Mouse (Mus musculus) heart, postnatal 0 days (tissue): ENCODE measurements around the gene Tyk2. TPM values are rescaled to one million over a fixed set of nuclear protein-coding genes. Genes with fewer than 3 reads are reported as not detected.

Experiments
- ATAC-seq: fragments of 200-750 bp; cut with Nextera tagmentation; 2 replicates; pipeline ENCODE4 v1.8.0; 2017; ENCODE audit warnings: low read depth, moderate number of reproducible peaks, moderate library complexity; ENCODE audit not compliant: insufficient read depth
- DNase-seq: peaks from one replicate; pipeline ENCODE4 v3.0.0-alpha.2; 2016; ENCODE audit warnings: low spot score
- H3K27ac ChIP-seq: fragments of 300-500 bp; sonication (generic); 2 replicates; pipeline ENCODE4 v1.5.1; 2014; ENCODE audit warnings: low read depth, mild to moderate bottlenecking
- H3K27me3 ChIP-seq: fragments of 300-500 bp; sonication (generic); 2 replicates; pipeline ENCODE4 v1.6.1; 2014; ENCODE audit warnings: low read length, mixed read lengths; ENCODE audit not compliant: control insufficient read depth, insufficient read depth
- H3K36me3 ChIP-seq: fragments of 300-500 bp; sonication (generic); replicated peaks from 2 replicates; pipeline ENCODE4 v1.6.1; 2014; ENCODE audit warnings: low read length, mixed read lengths; ENCODE audit not compliant: control insufficient read depth, insufficient read depth
- H3K4me1 ChIP-seq: fragments of 300-500 bp; sonication (generic); 2 replicates; pipeline ENCODE4 v1.6.1; 2014; ENCODE audit warnings: antibody characterized with exemption; ENCODE audit not compliant: control insufficient read depth, insufficient read depth
- H3K4me2 ChIP-seq: fragments of 300-500 bp; sonication (generic); 2 replicates; pipeline ENCODE4 v1.6.1; 2014; ENCODE audit warnings: low read depth, mild to moderate bottlenecking, low read length, moderate library complexity
- H3K4me3 ChIP-seq: fragments of 300-500 bp; sonication (generic); 2 replicates; pipeline ENCODE4 v1.5.1; 2014; ENCODE audit warnings: low read depth, low read length
- H3K9ac ChIP-seq: fragments of 300-500 bp; sonication (generic); replicated peaks from 2 replicates; pipeline ENCODE4 v1.6.1; 2014; ENCODE audit warnings: low read depth, low read length, mixed read lengths
- H3K9me3 ChIP-seq: fragments of 300-500 bp; sonication (generic); replicated peaks from 2 replicates; pipeline ENCODE4 v1.6.1; 2016; ENCODE audit warnings: low read length; ENCODE audit not compliant: control insufficient read depth
- CTCF ChIP-seq: IDR thresholded peaks from 2 replicates; pipeline ENCODE4 v1.5.1; 2016; ENCODE audit warnings: antibody characterized with exemption, control low read depth, low read depth
- EP300 ChIP-seq: IDR thresholded peaks from 2 replicates; pipeline ENCODE4 v1.6.1; 2016; ENCODE audit warnings: antibody characterized with exemption, low read depth
- WGBS: fragments of 180-500 bp; shearing (Covaris S2); extraction: QIAGEN DNeasy Blood & Tissue Kit; methylation state at CpG from one replicate; pipeline ENCODE4 v1.1.7; 2014; 5-methylcytosine and 5-hydroxymethylcytosine counted together
- polyA plus RNA-seq: library from polyadenylated mRNA; unstranded; fragments of >200 nt; fragmentation: Nextera tagmentation; extraction: Ambion mirVana; gene quantifications from 2 replicates; pipeline ENCODE4 v1.2.1, GENCODE M21; 2015
- total RNA-seq: library from RNA; depleted of rRNA; stranded (reverse); fragments of >200 nt; gene quantifications from 2 replicates; pipeline ENCODE4 v1.2.3, GENCODE M21; 2014; ENCODE audit warnings: low replicate concordance

Gene Tyk2
- total and polyA plus RNA-seq, 2 experiments from 2014 or later = 7.7 to 17.9 TPM

- H3K36me3 ChIP-seq = peaks cover 50% of the 10 kb centered on the region
Observed at GRCm38 (mm10) chr9:21121483-21121882, 9.6 kb downstream of the Tyk2 start.

GRCm38 (mm10) chr9:21117073-21117472 is 14.0 kb downstream of the Tyk2 start:
- Histone ChIP-seq H3K9ac (no peak overlapping the region), H3K4me2 (no peak overlapping the region), H3K36me3 (peaks cover 26% of the 10 kb centered on the region), H3K4me3 (no peak overlapping the region), H3K27me3 (no peaks in the 10 kb centered on the region), H3K27ac (no peak overlapping the region), H3K9me3 (no peaks in the 10 kb centered on the region), H3K4me1 (no peaks in the 10 kb centered on the region)
- no peak for DNase-seq
- 76% methylated on average over 6 of the region's 6 CpGs for WGBS
- TF ChIP-seq EP300 (no peak), CTCF (no peak)
- no peak for ATAC-seq

More at GRCm38 (mm10) chr9:21121483-21121882, 9.6 kb downstream of the Tyk2 start:
- no peak overlapping the region for H3K27ac ChIP-seq
- WGBS = 86% methylated on average over 16 of the region's 16 CpGs
- H3K4me1 ChIP-seq = peaks cover 9% of the 10 kb centered on the region; the same call in 1 of the 2 replicates
- no peak overlapping the region for H3K4me2 ChIP-seq
- ATAC-seq (no peak), DNase-seq (no peak)
- TF ChIP-seq CTCF = no peak
- no peak for TF ChIP-seq EP300
- H3K4me3 ChIP-seq = no peak overlapping the region
- H3K9me3 ChIP-seq = no peaks in the 10 kb centered on the region
- H3K9ac ChIP-seq = no peak overlapping the region
- no peaks in the 10 kb centered on the region for H3K27me3 ChIP-seq

- no peak overlapping the region for H3K27ac ChIP-seq
- TF ChIP-seq EP300 = no peak
- no peak for TF ChIP-seq CTCF
Observed at GRCm38 (mm10) chr9:21115105-21115504, 15.9 kb downstream of the Tyk2 start.

GRCm38 (mm10) chr9:21114190-21114589 is 16.9 kb downstream of the Tyk2 start:
- 77% methylated on average over 7 of the region's 7 CpGs for WGBS
- H3K27me3 ChIP-seq = no peaks in the 10 kb centered on the region
- no peak for TF ChIP-seq EP300
- no peak for TF ChIP-seq CTCF
- no peak overlapping the region for H3K4me3 ChIP-seq
- no peak overlapping the region for H3K27ac ChIP-seq
- H3K9ac ChIP-seq = no peak overlapping the region
- no peak overlapping the region for H3K4me2 ChIP-seq
- no peaks in the 10 kb centered on the region for H3K9me3 ChIP-seq
- H3K36me3 ChIP-seq = 0 out of 2 replicates have a peak, but pooled peaks cover 7% of the 10 kb centered on the region
- no peaks in the 10 kb centered on the region for H3K4me1 ChIP-seq
- ATAC-seq (no peak), DNase-seq (no peak)

More at GRCm38 (mm10) chr9:21115105-21115504, 15.9 kb downstream of the Tyk2 start:
- Histone ChIP-seq H3K9me3 (no peaks in the 10 kb centered on the region), H3K4me2 (no peak overlapping the region), H3K9ac (no peak overlapping the region), H3K27me3 (no peaks in the 10 kb centered on the region), H3K4me1 (no peaks in the 10 kb centered on the region), H3K36me3 (peaks cover 10% of the 10 kb centered on the region), H3K4me3 (no peak overlapping the region)
- ATAC-seq (no peak), DNase-seq (no peak)
- WGBS = 88% methylated on average over 8 of the region's 8 CpGs

GRCm38 (mm10) chr9:21113751-21114150 is 17.3 kb downstream of the Tyk2 start:
- 87% methylated on average over 6 of the region's 6 CpGs for WGBS

GRCm38 (mm10) chr9:21107607-21108237 is 23.3 kb downstream of the Tyk2 start:
- H3K4me1 ChIP-seq = no peaks in the 10 kb centered on the region

More at GRCm38 (mm10) chr9:21113751-21114150, 17.3 kb downstream of the Tyk2 start:
- no peak for TF ChIP-seq EP300
- no peak for TF ChIP-seq CTCF
- ATAC-seq (no peak), DNase-seq (no peak)
- Histone ChIP-seq H3K36me3 (0 out of 2 replicates have a peak, but pooled peaks cover 7% of the 10 kb centered on the region), H3K4me3 (no peak overlapping the region), H3K4me2 (no peak overlapping the region), H3K9me3 (no peaks in the 10 kb centered on the region), H3K4me1 (no peaks in the 10 kb centered on the region), H3K27ac (no peak overlapping the region), H3K9ac (no peak overlapping the region), H3K27me3 (no peaks in the 10 kb centered on the region)

More at GRCm38 (mm10) chr9:21107607-21108237, 23.3 kb downstream of the Tyk2 start:
- Histone ChIP-seq H3K27ac (no peak overlapping the region), H3K9ac (no peak overlapping the region), H3K4me3 (no peak overlapping the region), H3K4me2 (no peak overlapping the region), H3K27me3 (no peaks in the 10 kb centered on the region), H3K36me3 (peaks cover 4% of the 10 kb centered on the region; the same call in 1 of the 2 replicates), H3K9me3 (no peaks in the 10 kb centered on the region)
- TF ChIP-seq CTCF (no peak), EP300 (no peak)
- ATAC-seq = no peak
- 53% methylated on average over 23 of the region's 23 CpGs for WGBS
- no peak for DNase-seq
